22 mouse cellular contexts compared by ENCODE assay signal in the genomic region with DNA sequence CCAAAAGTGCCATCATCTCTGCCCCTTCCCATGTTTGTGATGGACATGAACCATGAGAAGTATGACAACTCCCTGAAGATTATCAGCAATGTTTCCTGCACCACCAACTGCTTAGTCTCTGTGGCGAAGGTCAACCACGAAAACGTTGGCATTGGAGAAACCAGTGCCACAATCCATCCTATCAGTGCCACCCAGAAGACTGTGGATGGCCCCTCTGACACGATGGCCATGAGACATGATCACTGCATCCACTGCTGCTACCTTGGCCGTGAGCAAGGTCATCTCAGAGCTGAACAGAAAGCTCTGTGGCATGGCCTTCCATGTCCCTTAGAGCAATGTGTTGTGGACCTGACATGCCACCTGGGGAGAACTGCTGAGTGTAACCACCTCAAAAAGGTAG. TPM values are rescaled to one million over a fixed set of nuclear protein-coding genes. Genes with fewer than 3 reads are reported as not detected.
"Had no signal": no experiment of that assay in that cellular context is flagged by ENCODE, and none has a peak within 500 bp of the region (broad histone marks: within the 10 kb centered on the region; RNA-seq: fewer than 3 reads in every experiment).

No protein-coding gene starts in this region.

- DNase-seq: cerebellum, adult 2 months; cerebellum, adult 8-10 months; cerebellum, adult 9-10 months; cerebellum, adult 9-11 months; cerebellum, postnatal 10 days; cerebellum, postnatal 14 days; cerebellum, postnatal 25 days; cerebellum, postnatal 36 days; embryo, embryonic 11 days; forebrain, postnatal 0 days; gastrocnemius, adult 2 months; gastrocnemius, postnatal 10 days; gastrocnemius, postnatal 14 days; gastrocnemius, postnatal 25 days; gastrocnemius, postnatal 36 days; heart, adult 18-20 months; heart, adult 2 months had no signal

- ATAC-seq: forebrain, embryonic 13.5 days; forebrain, embryonic 14.5 days; forebrain, embryonic 15.5 days; forebrain, embryonic 16.5 days; forebrain, postnatal 0 days had no signal

RNA-seq across cellular contexts. Expression of a gene that starts 43.4 kb away (rescaled TPM):
- total RNA-seq: granulocyte monocyte progenitor cell, adult 5-6 weeks had no signal
